In genomic region chr2:30507138-30507727, GRCm38 (mm10) we compare ENCODE assay signal across 19 mouse cellular contexts. TPM values are rescaled to one million over a fixed set of nuclear protein-coding genes. Genes with fewer than 3 reads are reported as not detected.
DNase-seq lines count a peak whose midpoint lies in the region; ATAC-seq and TF ChIP-seq lines count a peak whose summit lies in the region.
"Had no signal": no experiment of that assay in that cellular context is flagged by ENCODE, and none has a peak within 500 bp of the region (broad histone marks: within the 10 kb centered on the region; RNA-seq: fewer than 3 reads in every experiment).

No protein-coding gene starts in this region.

- H3K9ac ChIP-seq in intestine, embryonic 15.5 days, result no peak overlapping the region
- H3K9ac ChIP-seq in intestine, postnatal 0 days (ENCODE audit: low read depth, low read length), result no peak overlapping the region
- no peak overlapping the region for H3K9ac ChIP-seq in liver, adult 2 months (ENCODE audit: low read depth, low read length)
- H3K9ac ChIP-seq in liver, embryonic 11.5 days (ENCODE audit: low read depth, low read length), result no peak overlapping the region
- H3K9ac ChIP-seq in liver, postnatal 0 days (replicated peaks), result no peak overlapping the region
- no peak overlapping the region for H3K9ac ChIP-seq in heart, embryonic 12.5 days
- H3K9ac ChIP-seq: heart, embryonic 13.5 days; hindbrain, embryonic 13.5 days had no signal

- no peak overlapping the region for H3K4me2 ChIP-seq in intestine, embryonic 15.5 days (replicated peaks)
- H3K4me2 ChIP-seq in intestine, postnatal 0 days (replicated peaks; ENCODE audit: low read depth), result no peak overlapping the region
- no peak overlapping the region for H3K4me2 ChIP-seq in liver, embryonic 11.5 days
- no peak overlapping the region for H3K4me2 ChIP-seq in liver, postnatal 0 days (ENCODE audit: low read depth, low read length)
- H3K4me2 ChIP-seq in heart, embryonic 12.5 days, result no peak overlapping the region
- H3K4me2 ChIP-seq: heart, embryonic 13.5 days; hindbrain, embryonic 13.5 days had no signal

- TF ChIP-seq POLR2A in liver, adult 2 months (IDR thresholded peaks at IDR 0.05; ENCODE audit: extremely low read depth, insufficient read depth, low read length), result no peak

- peak; percentile 35; the same call in 1 of the 2 replicates for ATAC-seq in intestine, embryonic 15.5 days
- ATAC-seq in intestine, postnatal 0 days, result no peak
- no peak for ATAC-seq in liver, embryonic 11.5 days (replicated peaks; ENCODE audit: low FRiP score)
- peak; percentile 44; the same call in 1 of the 2 replicates for ATAC-seq in liver, postnatal 0 days
- no peak for ATAC-seq in heart, embryonic 12.5 days (ENCODE audit: insufficient number of reproducible peaks, low FRiP score)
- ATAC-seq: midbrain, embryonic 16.5 days had no signal

- H3K27ac ChIP-seq in intestine, embryonic 15.5 days, result no peak overlapping the region
- H3K27ac ChIP-seq in intestine, postnatal 0 days (ENCODE audit: low read depth, low read length), result no peak overlapping the region
- no peak overlapping the region for H3K27ac ChIP-seq in liver, adult 2 months (replicated peaks; ENCODE audit: insufficient read depth, low read depth, low read length)
- no peak overlapping the region for H3K27ac ChIP-seq in liver, embryonic 11.5 days (ENCODE audit: low read depth, low read length)
- H3K27ac ChIP-seq in liver, postnatal 0 days (ENCODE audit: low read depth), result no peak overlapping the region
- H3K27ac ChIP-seq in heart, embryonic 12.5 days (ENCODE audit: poor library complexity, severe bottlenecking), result no peak overlapping the region
- H3K27ac ChIP-seq: forebrain, embryonic 10.5 days; gastrocnemius, adult 2 months; heart, embryonic 13.5 days; hindbrain, embryonic 13.5 days; kidney, postnatal 0 days had no signal

- no peaks in the 10 kb centered on the region for H3K27me3 ChIP-seq in intestine, embryonic 15.5 days (replicated peaks)
- H3K27me3 ChIP-seq in intestine, postnatal 0 days (replicated peaks; ENCODE audit: control insufficient read depth, insufficient read depth, low read length), result no peaks in the 10 kb centered on the region
- H3K27me3 ChIP-seq in liver, adult 2 months (ENCODE audit: control insufficient read depth, insufficient read depth, low read length), result no peaks in the 10 kb centered on the region
- H3K27me3 ChIP-seq in liver, embryonic 11.5 days (replicated peaks; ENCODE audit: control insufficient read depth, insufficient read depth, low read length), result no peaks in the 10 kb centered on the region
- no peaks in the 10 kb centered on the region for H3K27me3 ChIP-seq in liver, postnatal 0 days (ENCODE audit: insufficient read depth, low read length)
- no peaks in the 10 kb centered on the region for H3K27me3 ChIP-seq in heart, embryonic 12.5 days (replicated peaks)
- H3K27me3 ChIP-seq: heart, embryonic 13.5 days; hindbrain, embryonic 13.5 days had no signal

- no peaks in the 10 kb centered on the region for H3K36me3 ChIP-seq in intestine, embryonic 15.5 days
- no peaks in the 10 kb centered on the region for H3K36me3 ChIP-seq in intestine, postnatal 0 days (ENCODE audit: control insufficient read depth, insufficient read depth)
- H3K36me3 ChIP-seq in liver, adult 2 months (ENCODE audit: control insufficient read depth, insufficient read depth, low read length), result no peaks in the 10 kb centered on the region
- H3K36me3 ChIP-seq in liver, embryonic 11.5 days (ENCODE audit: control insufficient read depth, insufficient read depth, low read length), result no peaks in the 10 kb centered on the region
- H3K36me3 ChIP-seq in liver, postnatal 0 days (replicated peaks; ENCODE audit: insufficient read depth, low read length), result no peaks in the 10 kb centered on the region
- H3K36me3 ChIP-seq in heart, embryonic 12.5 days, result no peaks in the 10 kb centered on the region
- H3K36me3 ChIP-seq: forebrain, embryonic 10.5 days; heart, embryonic 13.5 days; hindbrain, embryonic 13.5 days had no signal

- TF ChIP-seq EP300 in liver, postnatal 0 days (IDR thresholded peaks at IDR 0.05; ENCODE audit: low read depth), result no peak

- H3K4me3 ChIP-seq in intestine, embryonic 15.5 days (replicated peaks), result no peak overlapping the region
- no peak overlapping the region for H3K4me3 ChIP-seq in intestine, postnatal 0 days (ENCODE audit: low read depth, low read length)
- no peak overlapping the region for H3K4me3 ChIP-seq in liver, adult 2 months (ENCODE audit: insufficient read depth, low read depth, low read length)
- H3K4me3 ChIP-seq in liver, embryonic 11.5 days (ENCODE audit: low read depth, low read length), result no peak overlapping the region
- H3K4me3 ChIP-seq in liver, postnatal 0 days (ENCODE audit: low read depth, low read length), result no peak overlapping the region
- no peak overlapping the region for H3K4me3 ChIP-seq in heart, embryonic 12.5 days
- H3K4me3 ChIP-seq: forebrain, embryonic 10.5 days; gastrocnemius, adult 2 months; heart, embryonic 13.5 days; hindbrain, embryonic 13.5 days had no signal

- H3K4me1 ChIP-seq in intestine, embryonic 15.5 days (replicated peaks), result peaks cover 9% of the 10 kb centered on the region
- H3K4me1 ChIP-seq in intestine, postnatal 0 days (replicated peaks; ENCODE audit: control insufficient read depth, insufficient read depth, low read length), result no peaks in the 10 kb centered on the region
- no peaks in the 10 kb centered on the region for H3K4me1 ChIP-seq in liver, adult 2 months (ENCODE audit: control insufficient read depth, insufficient read depth, low read length)
- H3K4me1 ChIP-seq in liver, embryonic 11.5 days (replicated peaks; ENCODE audit: control insufficient read depth, insufficient read depth, low read length), result peaks cover 4% of the 10 kb centered on the region; the same call in 1 of the 2 replicates
- H3K4me1 ChIP-seq in liver, postnatal 0 days (ENCODE audit: insufficient read depth), result no peaks in the 10 kb centered on the region
- H3K4me1 ChIP-seq in heart, embryonic 12.5 days (replicated peaks), result peaks cover 17% of the 10 kb centered on the region

- H3K79me2 ChIP-seq in liver, adult 2 months (ENCODE audit: control insufficient read depth, insufficient read depth, low read length), result no peaks in the 10 kb centered on the region

- no peak for TF ChIP-seq CTCF in intestine, postnatal 0 days (IDR thresholded peaks at IDR 0.05; ENCODE audit: low read depth)
- TF ChIP-seq CTCF in liver, adult 2 months (IDR thresholded peaks at IDR 0.05; ENCODE audit: low read depth, low read length), result no peak
- no peak for TF ChIP-seq CTCF in liver, postnatal 0 days (IDR thresholded peaks at IDR 0.05; ENCODE audit: low read depth)

- DNase-seq in liver, adult 2 months (ENCODE audit: extremely low read depth, low read depth, low spot score), result peak; percentile 27
- no peak for DNase-seq in liver, embryonic 11.5 days (ENCODE audit: low spot score)
- peak; percentile 13 for DNase-seq in T-cell, adult 2 months (ENCODE audit: low spot score)
- no peak for DNase-seq in liver, postnatal 0 days
- DNase-seq in retina, postnatal 1 day, result no peak
- DNase-seq: adrenal gland, adult 2 months; cerebellum, adult 2 months; gastrocnemius, adult 2 months; layer of hippocampus, adult 9-11 months; lung, adult 2 months; thymus, adult 2 months had no signal

- WGBS in intestine, embryonic 15.5 days, result 60% methylated on average over 11 of the region's 11 CpGs
- 43% methylated on average over 11 of the region's 11 CpGs for WGBS in intestine, postnatal 0 days
- WGBS in liver, adult 2 months, result 38% methylated on average over 11 of the region's 11 CpGs
- 49% methylated on average over 11 of the region's 11 CpGs for WGBS in liver, embryonic 11.5 days
- whole genome bisulfite sequencing in liver, postnatal 0 days (ENCODE audit: insufficient replicate concordance), result 31% methylated on average over 11 of the region's 11 CpGs
- 55% methylated on average over 11 of the region's 11 CpGs for WGBS in heart, embryonic 12.5 days

- H3K9me3 ChIP-seq in intestine, embryonic 15.5 days, result no peaks in the 10 kb centered on the region
- no peaks in the 10 kb centered on the region for H3K9me3 ChIP-seq in intestine, postnatal 0 days (ENCODE audit: control insufficient read depth)
- no peaks in the 10 kb centered on the region for H3K9me3 ChIP-seq in liver, embryonic 11.5 days (ENCODE audit: control insufficient read depth, low read length)
- no peaks in the 10 kb centered on the region for H3K9me3 ChIP-seq in liver, postnatal 0 days (ENCODE audit: low read length)
- H3K9me3 ChIP-seq in heart, embryonic 12.5 days (replicated peaks), result no peaks in the 10 kb centered on the region
- H3K9me3 ChIP-seq: forebrain, embryonic 10.5 days; heart, embryonic 13.5 days had no signal

RNA-seq across cellular contexts. Expression of gene Ier5l, which starts 33.2 kb away (rescaled TPM):
- 1.3 and 1.6 TPM in 2 replicates for polyA plus RNA-seq in intestine, embryonic 15.5 days (2015; fragmentation: Nextera tagmentation; extraction: Ambion mirVana)
- polyA plus RNA-seq in intestine, postnatal 0 days (2015; fragmentation: Nextera tagmentation; extraction: Ambion mirVana), result 1.6 and 2.2 TPM in 2 replicates
- 0.54 and 0.55 TPM in 2 replicates for total RNA-seq in liver, adult 2 months (2014; rRNA removed)
- polyA plus RNA-seq in liver, adult 2 months (2012; rRNA removed), result 1.1 TPM in 2 replicates
- polyA plus RNA-seq in liver, embryonic 11.5 days (2014; fragmentation: Nextera tagmentation; extraction: Ambion mirVana), result 1.2 TPM in 2 replicates
- polyA plus RNA-seq in liver, postnatal 0 days (2015; fragmentation: Nextera tagmentation; extraction: Ambion mirVana), result 0.31 and 0.69 TPM in 2 replicates
- 1.7 and 2.0 TPM in 2 replicates for polyA plus RNA-seq in heart, embryonic 12.5 days (2016; fragmentation: Nextera tagmentation; extraction: Ambion mirVana)

Comparison
In these comparisons a context has a peak if more than half of its experiments do, and no peak if none do; other contexts are left out.
1. ATAC-seq: peak in intestine, embryonic 15.5 days (single experiment) and liver, postnatal 0 days (single experiment); none in intestine, postnatal 0 days (single experiment), liver, embryonic 11.5 days (single experiment) and heart, embryonic 12.5 days (single experiment).
2. DNase-seq: peak in liver, adult 2 months (single experiment) and T-cell, adult 2 months (single experiment); none in liver, embryonic 11.5 days (single experiment), liver, postnatal 0 days (single experiment) and retina, postnatal 1 day (single experiment).